Mouse (Mus musculus) 416B (cell line): ENCODE data around the gene Scube1.

Experiments
- DNase-seq: peaks from one replicate; pipeline ENCODE4 v3.0.0; 2011; ENCODE audit warnings: low read depth

The Scube1 gene

DNA sequence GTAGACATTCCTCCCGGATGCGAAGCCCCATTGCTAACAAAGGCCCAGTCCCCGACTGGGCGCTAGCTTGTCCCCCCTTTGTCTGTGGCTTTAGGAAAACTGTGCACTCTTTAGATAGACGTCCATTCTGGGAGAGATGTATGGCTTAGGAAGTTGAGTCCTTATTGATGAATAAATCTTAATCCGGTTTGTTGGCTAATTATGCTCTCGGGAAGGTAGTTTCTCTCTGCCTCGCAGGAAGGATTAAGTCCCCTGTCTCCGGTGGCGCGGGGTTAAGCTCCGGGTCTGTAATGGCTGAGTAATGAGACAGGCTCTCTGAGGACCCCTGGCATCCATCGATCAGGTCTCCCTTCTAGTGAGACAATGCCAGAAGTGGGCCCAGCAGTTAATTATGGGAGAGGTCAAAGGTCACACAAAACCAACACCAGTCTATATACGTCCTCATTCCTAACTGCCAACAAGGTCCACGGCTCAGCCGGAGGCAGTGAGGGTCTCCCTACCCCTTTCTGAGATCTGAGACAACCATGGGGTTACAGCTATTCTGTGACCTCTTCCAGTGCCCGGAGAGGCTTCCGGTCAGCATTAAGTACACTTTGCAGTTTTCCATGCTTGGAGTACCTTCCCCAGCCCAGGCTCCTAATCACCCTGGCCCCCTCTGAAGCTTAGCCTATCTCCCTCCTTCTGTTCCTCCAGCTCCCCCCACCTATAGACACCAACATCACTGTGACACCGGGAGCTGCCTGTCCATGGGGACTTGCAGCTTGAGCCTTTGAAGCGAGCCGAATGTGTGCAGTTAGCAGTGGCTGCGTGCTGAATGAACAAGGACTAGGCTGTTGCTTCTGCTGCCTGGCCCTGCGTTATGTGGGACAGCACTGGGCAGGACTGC is 14.7 kb downstream of the Scube1 start:
- no peak for DNase-seq

DNA sequence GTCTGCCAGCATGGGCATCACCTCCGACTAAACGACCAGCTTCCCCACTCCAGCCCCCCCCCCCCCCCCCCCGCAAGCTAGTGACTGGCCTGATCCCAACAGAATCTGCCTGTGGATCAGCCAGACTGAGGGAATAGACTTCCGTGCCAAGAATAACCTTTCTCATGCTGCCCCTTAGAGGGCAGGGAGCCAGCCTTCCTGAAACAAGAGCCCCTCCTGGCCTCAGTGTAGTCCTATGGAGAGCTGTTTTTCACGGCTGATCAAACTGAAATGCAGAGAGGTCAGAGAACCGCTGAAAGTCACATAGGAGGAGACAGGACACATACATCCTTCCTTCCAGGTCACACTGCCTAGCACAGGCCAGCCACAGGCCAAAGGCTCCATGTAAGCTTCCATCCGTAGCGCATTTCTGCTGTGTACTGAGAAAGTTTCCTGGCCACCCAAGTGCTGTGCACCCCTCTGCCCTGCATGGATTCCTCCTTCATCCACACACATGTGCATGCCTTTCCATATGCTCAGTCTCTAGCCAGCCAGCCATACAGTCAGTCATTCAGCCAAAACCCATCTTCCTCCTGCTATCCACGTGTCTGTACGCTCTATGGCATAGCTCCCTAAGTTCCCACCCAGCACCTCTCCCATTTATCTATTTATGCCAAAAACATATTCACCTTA is 18.2 kb downstream of the Scube1 start:
- DNase-seq: no peak

DNA sequence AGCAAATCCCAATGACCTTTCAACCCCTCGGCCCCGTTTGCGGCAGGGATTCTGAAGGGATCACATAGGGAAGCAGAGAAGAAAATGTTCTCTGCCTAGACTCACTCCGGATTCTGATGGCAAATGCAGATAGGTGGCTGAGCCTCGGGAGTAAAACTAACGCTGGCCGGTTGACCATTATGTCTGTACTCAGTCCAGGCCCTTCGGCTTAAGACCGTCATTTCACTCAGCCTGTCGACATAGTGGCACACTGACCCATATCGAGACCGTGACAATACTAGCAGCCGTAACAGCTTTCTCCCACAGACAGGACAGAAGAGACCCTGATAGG is 24.3 kb downstream of the Scube1 start:
- DNase-seq: no peak

DNA sequence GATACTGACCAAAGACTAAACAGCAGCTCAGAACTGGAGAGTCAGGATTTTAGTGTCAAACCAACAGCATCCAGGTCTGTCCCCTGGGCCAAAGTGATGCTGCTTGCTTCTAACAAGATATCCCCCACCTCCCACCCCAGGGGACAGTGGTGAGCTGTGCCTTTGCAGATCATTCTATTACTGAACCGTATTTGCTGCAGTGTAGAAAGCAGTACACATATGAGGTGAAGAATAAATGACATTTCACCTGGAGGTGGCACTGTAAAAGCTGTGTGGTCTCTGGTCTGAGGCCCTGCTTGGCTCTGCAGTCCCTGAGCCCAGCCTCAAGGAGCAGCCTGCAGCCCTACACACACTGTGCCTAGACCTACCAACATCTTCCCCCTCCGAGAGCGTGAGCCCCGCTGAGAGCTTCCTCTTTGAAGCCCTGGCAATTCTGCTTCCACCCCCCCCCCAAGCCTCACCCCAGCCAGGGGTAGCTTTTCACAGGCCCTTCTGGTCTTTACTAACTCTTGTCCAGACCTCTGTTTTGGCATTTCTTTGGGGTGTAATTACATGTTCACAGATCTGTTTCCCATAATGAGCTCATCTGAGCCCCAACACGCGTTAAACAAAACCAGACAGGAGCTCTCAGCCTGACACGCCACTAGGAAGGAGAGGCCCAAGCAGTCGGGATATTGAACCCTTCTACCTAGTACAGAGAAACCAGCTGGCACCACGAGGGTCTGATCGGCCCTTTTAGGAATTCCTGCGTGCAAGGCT is 24.8 kb downstream of the Scube1 start:
- DNase-seq: no peak

DNA sequence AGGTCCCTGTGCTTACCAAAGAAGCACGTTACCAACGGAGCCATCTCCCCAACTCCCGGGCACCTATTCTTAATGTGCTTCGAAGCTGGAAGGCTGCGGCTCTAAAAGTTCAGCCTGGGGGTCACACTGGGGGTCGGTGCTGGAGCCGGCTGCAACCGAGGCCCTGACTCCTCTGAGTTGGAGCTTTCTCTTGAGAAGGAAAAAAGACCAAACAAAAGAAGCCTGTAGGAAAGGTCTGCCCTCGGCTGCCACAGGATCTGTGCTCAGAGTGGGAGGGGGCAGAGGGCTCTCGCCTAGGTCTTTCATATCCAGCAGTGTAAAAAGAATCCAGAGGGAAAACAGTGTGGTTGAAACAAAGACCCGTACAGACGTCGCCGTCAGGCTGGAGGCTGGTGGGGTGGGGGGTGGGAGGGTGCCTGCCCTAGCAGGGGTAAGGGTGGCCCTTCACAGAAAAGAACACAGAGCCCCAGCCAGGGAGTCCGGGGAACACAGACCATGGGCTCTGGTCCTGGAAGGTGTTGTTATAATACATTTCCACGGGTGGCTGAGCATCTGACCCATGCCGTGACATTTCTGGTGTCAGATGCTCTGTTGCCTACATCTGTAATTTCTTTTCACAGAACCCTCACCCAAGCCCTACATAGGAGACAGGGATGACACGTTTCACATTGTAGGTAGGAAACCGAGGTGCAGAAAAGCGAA is 25.5 kb downstream of the Scube1 start:
- no peak for DNase-seq

DNA sequence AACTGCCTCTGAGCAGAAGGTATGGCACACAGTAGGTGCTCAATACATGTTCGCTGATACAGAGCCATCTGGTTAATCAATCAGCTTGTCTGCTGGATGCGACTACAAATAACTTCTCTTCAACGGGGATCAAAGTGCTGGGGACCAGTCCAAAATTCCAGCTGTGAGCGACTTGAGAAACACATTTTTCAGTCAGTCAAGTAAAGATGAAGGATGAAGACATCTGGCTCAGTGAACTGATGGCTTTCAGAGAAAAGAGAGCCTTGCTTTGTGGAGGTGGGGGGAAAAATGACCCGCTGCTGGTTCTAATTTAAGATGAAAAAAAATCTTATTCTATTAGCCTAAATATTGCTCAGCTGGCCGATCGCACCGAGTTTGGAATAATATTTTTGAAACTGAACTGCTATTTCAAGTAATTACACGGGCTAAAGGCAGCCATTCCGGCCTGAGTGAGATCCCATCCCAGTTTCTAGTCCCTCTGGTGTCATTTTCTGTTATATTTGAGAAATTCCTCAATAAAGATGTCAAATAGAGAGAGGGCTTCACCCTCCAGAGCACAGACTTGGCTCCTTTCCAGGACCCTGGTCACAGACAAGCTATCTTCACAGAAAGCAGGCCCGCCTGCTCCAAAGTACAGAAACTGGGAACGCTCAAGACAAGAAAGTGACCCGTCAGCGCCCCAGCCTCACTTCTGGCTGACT is 28.0 kb downstream of the Scube1 start:
- DNase-seq: no peak

DNA sequence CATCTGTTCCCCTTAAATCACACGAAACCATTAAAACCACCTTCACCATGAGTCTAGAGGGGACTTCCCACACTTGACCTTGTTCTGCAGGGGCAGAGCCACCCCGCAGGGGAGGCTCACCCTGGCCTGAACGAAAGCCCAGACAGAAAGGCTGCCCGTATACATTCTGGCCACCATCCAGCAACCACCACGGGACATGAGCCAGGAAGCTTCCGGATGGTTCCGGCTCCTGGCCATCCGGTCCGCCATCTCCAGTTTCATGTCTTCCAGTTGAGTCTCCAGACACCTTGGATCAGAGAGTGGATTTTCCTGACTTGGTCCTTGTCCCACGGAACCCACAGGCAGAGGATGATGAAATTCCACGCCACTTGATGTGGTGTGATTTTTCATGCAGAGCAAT is 29.7 kb downstream of the Scube1 start:
- DNase-seq: no peak

DNA sequence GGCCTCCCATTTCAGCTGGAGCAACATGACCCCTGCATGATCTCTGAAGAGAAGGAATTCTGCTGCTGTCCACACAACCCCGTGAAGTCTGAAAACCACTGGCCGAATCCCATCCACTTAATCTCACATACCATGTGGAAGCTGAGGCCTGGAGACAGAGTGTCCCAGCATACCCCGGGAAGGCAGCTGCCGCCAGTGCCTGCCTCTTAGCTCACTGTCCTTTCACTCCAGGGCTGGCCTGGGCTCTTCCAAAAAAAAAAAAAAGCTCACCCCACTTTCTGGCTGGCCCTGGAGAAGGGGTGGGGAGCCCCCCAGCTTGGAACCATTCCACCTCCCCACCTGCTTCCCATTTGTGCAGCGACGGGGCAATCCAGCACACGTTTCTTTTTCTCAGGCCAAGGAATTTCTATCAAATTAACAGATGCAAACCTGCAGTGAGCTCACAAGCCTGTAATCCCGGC is 32.9 kb downstream of the Scube1 start:
- no peak for DNase-seq

DNA sequence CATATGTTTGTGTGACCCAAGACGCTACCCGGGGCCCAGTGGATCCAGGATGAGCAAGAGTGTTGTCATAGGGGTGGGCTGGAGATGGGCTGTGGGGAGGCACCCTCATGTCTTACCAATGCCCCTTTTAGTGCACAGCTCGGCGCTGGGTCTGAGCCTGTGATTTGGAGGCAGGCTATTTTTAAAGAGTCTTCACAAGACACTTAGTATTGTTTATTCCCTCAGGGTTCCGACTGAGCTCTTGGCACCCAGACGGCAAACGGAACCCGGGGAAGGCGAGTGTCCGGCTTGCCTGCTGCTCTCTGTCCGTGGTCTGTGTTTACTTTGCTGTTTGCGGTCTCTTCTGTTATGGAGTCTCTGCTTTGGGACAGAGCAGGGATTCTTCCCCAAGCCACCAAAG is 34.9 kb downstream of the Scube1 start:
- DNase-seq: no peak

DNA sequence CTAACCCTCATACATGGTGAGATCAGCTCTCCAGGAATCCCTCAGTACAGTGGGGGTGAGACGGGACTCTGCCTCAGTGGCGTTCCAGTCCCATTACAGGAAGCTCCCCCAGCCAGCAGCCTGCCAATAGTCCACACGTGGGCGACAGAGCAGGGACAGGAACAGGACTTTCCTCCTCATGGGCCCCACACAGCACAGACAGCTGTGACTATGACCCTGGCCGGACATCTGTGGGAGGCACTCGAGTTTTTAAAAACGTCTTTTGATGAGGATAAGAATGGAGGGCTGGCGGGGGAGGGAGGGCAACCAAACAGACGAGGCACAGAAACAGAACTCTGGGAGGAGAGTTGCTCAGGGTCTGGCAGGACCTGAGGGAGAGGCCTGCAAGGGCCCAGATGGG is 38.2 kb downstream of the Scube1 start:
- DNase-seq: no peak

DNA sequence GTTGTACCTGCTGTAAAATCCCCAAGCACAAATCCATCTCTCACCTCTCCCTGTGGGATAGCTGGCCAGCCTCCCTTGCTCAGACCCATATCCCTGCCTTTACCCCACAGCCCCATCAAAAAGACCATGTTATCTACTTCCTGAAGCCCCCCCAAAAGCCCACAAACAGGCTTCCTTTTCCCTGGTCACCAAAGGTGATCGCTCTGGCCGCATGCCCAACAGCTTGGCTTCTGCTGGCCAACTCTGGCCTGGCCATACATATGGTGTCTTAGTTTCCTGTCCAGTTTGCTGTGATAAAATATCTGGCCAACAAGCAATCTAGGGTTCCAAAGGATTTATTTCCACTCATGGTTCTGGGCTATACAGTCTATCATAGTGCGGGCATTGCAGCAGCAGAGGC is 38.9 kb downstream of the Scube1 start:
- no peak for DNase-seq

DNA sequence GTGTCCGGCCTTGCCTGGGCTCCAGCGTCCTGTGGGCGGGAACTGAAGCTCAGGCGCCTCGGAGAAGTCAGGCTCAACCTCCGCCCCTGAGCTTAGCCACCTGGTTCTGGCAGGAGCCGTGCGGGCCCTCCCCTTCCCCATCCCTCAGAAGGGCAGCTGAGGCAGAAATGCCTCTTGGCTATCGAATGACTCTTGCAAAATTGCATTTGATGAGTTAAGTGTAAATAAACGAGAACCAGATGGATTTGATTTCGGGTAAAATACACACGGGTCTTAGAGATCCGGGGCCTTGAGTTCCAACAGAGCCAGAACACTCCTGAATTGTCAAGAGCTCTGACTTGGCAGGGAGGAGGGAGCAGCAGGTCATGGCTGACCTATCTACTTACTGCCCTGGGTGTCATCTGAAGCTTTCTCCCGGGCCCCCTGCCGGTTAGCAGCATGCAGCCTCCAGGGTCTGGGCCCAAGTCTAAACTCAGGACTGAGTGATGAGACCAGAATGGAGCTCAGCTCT is 41.7 kb downstream of the Scube1 start:
- no peak for DNase-seq

DNA sequence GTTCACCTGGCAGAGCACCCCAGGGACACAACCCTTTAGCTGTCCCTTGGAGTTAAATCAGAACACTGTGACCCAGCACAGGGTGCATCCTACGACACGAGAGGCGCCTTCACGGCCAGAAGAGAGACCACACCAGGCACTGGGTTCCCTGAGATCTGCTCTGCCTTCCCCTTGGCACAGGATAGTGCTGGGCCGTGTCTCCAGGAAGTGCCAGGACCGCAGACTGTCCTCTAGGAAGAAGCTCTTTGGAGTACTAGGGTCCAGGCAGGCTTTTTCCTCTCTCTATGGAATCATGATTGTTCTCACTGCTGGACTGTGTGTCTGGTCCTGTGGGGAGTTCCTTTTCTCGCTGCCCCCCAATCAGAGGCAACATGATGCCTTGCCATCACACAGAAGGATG is 44.5 kb downstream of the Scube1 start:
- DNase-seq: no peak

DNA sequence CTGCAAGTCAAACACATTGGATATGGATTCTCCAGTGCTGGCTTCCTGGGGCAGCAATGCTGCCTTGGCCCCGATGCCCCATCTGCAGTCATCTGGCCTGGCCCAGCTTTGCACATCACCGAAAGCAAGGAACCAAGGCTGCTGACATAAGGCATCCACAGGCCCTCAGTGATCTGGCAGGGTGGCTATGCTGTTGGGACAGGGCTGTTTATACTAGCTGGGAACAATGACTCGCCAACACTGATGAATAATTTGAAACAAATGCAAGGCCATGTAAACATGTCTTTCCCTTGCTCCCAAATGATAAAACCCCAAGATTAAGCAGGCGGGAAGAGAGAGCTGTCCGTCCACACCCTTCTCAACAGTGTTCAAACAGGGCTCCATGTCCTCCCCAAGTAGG is 45.1 kb downstream of the Scube1 start:
- no peak for DNase-seq

DNA sequence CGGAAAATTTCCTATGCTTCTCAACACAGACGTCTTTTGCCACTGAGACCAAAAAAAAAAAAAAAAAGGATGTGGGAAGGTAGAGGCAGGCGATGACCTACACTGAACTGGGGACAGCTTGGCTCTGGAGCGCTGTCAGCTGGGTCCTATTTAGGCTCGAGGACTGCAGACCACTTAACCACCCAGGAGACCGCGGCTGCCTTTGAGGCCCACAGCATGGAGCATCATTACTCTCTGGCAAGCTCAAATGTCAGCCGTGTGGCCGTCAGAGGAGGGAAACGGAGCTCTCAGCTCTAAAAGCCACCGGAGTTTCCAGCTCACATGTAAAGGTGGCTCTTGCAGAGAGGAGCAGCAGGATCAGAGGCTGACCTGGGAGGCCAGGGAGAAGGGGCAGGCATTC is 46.2 kb downstream of the Scube1 start:
- no peak for DNase-seq

DNA sequence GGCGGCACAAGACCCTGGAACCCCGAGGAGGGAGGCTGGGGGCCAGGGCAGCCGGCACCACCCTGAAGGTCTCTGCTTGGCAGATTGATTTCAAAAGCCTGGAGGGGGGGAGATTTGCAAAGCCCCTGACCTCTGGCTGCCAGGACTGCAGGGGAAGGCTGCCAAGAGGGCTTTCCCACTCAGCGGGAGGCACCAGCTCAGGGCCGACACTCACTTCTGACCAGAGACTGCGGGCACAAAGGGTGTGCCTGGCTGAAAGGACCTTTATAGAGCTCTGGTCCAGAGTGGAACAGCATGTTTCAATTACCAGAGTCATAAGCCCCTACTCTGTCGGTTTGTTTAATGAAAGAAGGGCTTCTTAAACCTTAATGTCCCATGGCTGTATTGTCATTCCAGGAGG is 46.7 kb downstream of the Scube1 start:
- no peak for DNase-seq

DNA sequence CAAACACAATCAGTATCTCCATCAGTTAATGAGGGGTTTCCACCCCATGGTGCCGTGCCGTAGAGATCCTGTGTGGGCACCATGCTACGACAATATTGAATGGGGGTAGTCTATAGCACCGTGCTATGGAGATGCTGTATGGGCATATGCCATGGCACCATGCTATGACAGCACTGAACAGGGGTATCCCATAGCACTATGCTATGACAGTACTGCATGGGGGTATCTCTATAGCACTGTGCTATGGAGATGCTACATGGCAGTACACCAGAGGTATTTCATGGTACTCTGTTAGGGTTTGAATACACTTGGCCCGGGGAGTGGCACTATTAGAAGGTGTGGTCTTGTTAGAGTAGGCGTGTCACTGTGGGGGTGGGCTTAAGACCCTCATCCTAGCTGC is 47.7 kb downstream of the Scube1 start:
- no peak for DNase-seq

DNA sequence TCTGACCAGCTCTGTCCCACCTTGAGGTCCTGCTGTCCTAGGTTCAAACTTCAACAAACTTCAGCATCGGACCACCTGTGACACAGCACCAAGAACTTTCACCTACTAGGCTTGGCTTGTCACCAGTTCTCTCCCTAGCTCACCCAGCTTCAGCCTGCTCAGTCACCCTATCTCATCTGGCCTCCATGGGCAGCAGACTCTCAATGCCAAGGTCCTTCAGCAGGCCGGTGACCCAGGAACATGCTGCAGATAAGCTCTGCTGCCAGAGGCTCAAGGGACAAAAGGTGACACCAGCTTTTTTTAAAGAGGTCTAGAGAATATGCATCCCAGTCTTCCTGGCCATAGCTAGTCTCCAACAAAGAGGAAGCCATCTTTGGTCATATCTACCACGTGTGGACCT is 48.5 kb downstream of the Scube1 start:
- no peak for DNase-seq

DNA sequence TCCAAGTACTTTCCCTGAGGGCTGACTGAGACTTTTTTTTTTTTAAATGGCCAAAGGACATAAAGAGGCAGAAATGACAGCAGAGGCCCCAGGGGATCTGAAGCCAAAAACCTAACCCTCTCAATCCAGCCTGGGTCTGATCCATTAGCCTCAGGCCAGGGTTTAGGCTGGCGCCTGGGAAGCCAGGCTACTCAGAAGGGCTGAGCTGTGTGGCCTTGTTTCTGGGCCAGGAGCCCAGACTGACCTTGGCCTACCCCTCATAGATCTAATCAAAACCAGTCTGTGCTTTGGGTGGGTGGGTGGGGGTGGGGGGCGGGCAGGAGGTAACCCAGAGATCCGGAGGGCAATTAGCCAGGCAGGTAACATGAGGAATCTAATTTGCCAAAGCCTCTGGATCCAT is 51.2 kb downstream of the Scube1 start:
- DNase-seq: no peak

DNA sequence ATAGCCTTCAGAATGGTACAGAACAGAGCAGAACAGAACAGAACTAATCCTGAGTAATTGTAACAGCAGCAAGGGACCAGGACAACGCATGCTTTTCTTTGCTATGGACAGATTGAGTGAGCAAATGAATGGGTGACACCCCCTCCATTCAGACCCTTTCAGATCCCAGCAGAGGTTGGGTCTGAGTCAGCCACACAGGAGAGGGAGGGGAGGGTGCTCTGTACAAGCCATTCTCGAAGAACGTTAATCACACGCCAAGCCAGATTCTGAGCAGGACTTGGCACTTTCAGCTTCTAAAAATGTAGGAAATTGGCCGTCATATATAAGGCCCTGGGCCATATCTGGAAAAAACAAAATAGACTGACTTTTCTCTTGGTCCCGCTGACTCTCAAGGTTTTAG is 57.3 kb downstream of the Scube1 start:
- DNase-seq: no peak

DNA sequence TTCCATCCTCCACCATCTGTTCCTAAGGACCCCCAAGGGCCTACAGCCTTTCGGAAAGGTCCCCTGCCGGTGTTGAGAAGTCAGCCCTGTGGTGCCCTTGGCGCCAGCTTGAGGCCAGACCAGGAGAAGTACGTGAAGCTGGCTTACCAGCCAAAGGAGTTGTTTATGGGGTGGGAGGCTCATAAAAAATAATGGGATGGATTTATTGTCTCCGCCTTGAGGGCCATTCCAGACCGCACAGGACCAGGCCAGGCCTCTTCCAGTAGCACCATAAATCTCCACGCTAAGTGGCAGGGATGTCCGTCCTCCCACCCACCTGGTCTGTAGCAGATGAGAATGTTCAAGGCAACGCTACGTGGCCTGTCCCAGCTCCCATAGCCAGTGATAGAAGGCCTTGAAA is 58.4 kb downstream of the Scube1 start:
- DNase-seq: no peak

DNA sequence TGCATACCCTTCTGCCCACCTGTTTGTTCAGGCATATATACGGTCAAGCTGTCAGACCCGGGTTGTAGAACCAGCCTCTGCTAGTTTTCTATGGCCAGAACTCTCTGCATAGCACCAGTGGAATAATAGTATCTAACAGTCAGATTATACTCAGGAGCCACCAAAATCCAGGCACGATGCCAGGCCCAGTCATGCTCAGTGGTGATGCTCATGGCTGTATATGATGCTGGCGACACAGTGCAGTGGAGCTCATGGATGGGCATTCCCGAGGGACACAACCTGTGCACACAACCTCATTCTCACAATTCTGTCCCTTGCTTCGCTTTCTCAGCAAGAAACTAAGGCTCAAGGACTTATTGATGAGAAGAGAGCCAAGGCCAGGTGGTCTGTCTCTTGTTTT is 58.8 kb downstream of the Scube1 start:
- DNase-seq: no peak
